Mouse (Mus musculus): ENCODE data around the gene Iars2. TPM values are rescaled to one million over a fixed set of nuclear protein-coding genes. Genes with fewer than 3 reads are reported as not detected.

Iars2 gene
- total RNA-seq, 1 experiment = 47.9 TPM

- DNase-seq (ENCODE audit: low read depth, low spot score) = no peak
- H3K4me3 ChIP-seq (ENCODE audit: insufficient read depth in 1 of 2, low read depth in 1 of 2, low read length in 2 of 2, poor library complexity in 1 of 2, severe bottlenecking in 1 of 2) = no peak overlapping the region
- in situ Hi-C loops (cut with MboI; ENCODE audit: low sequenced_read_pairs in 2 of 2, unreplicated experiment in 2 of 2) = no loop called here
- peaks cover 2% of the 10 kb centered on the region; the same call in 1 of the 2 replicates for H3K36me3 ChIP-seq (ENCODE audit: control insufficient read depth, insufficient read depth, low read length, poor library complexity, severe bottlenecking)
- no peaks in the 10 kb centered on the region for H3K9me3 ChIP-seq (ENCODE audit: control insufficient read depth, insufficient read depth, low read depth, low read length)
- H3K4me1 ChIP-seq (ENCODE audit: control insufficient read depth in 2 of 2, insufficient read depth in 2 of 2, low read length in 2 of 2, poor library complexity in 1 of 2) = peaks cover 0 to 4% of the 10 kb centered on the region in 2 experiments; a peak in 1 of 4 replicates
- H3K9ac ChIP-seq (ENCODE audit: insufficient read depth, low read depth, low read length, poor library complexity, severe bottlenecking) = no peak overlapping the region
- TF ChIP-seq HCFC1 (IDR thresholded peaks at IDR 0.05; ENCODE audit: borderline replicate concordance, insufficient read depth, low read length) = no peak
- no peak for TF ChIP-seq CHD2 (IDR thresholded peaks at IDR 0.05; ENCODE audit: low read depth, low read length)
- TF ChIP-seq ZC3H11A (IDR thresholded peaks at IDR 0.05; ENCODE audit: borderline replicate concordance, low read depth, low read length) = no peak
- TF ChIP-seq ZNF384 (IDR thresholded peaks at IDR 0.05; ENCODE audit: low read depth, low read length) = no peak
- no peak for TF ChIP-seq MAFK (IDR thresholded peaks at IDR 0.05; ENCODE audit: insufficient read depth, low read depth, low read length)
- no peak overlapping the region for H3K27ac ChIP-seq (ENCODE audit: insufficient read depth, low read depth, low read length, poor library complexity, severe bottlenecking)
Observed at GRCm38 (mm10) chr1:185306836-185307235, 22.4 kb downstream of the Iars2 start.

DNA sequence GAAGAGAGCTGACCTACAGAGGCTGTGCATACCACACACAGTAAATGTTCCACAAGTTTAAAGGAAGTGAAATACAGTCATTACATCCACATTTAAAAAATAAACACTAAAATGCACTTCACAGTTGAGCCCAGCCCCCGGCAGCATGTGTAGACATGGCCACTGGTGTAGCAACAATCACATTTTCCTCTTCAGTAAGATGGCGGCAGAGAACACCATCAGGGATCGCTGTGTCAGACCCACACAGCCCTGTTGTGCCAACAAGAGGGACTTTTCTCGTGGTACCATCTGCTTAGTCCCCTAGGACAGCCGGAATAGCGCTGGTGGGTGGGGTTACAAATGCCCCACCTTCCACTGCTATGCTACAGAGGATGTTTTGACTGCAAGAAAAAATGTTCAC lies 26.4 kb downstream of the Iars2 start:
- peaks cover 7% of the 10 kb centered on the region; the same call in 1 of the 2 replicates for H3K36me3 ChIP-seq (ENCODE audit: control insufficient read depth, insufficient read depth, low read length, poor library complexity, severe bottlenecking)
- no peak overlapping the region for H3K9ac ChIP-seq (ENCODE audit: insufficient read depth, low read depth, low read length, poor library complexity, severe bottlenecking)
- in situ Hi-C loops (cut with MboI; ENCODE audit: low sequenced_read_pairs in 2 of 2, unreplicated experiment in 2 of 2) = no loop called here
- peaks cover 0 to 7% of the 10 kb centered on the region in 2 experiments; a peak in 1 of 4 replicates for H3K4me1 ChIP-seq (ENCODE audit: control insufficient read depth in 2 of 2, insufficient read depth in 2 of 2, low read length in 2 of 2, poor library complexity in 1 of 2)
- peak overlapping the region in 1 of 2 experiments; percentile 13; a peak in 1 of 4 replicates for H3K4me3 ChIP-seq (ENCODE audit: insufficient read depth in 1 of 2, low read depth in 1 of 2, low read length in 2 of 2, poor library complexity in 1 of 2, severe bottlenecking in 1 of 2)
- TF ChIP-seq CHD2 (IDR thresholded peaks at IDR 0.05; ENCODE audit: low read depth, low read length) (no peak), ZNF384 (IDR thresholded peaks at IDR 0.05; ENCODE audit: low read depth, low read length) (no peak), MAFK (IDR thresholded peaks at IDR 0.05; ENCODE audit: insufficient read depth, low read depth, low read length) (no peak)
- DNase-seq (ENCODE audit: low read depth, low spot score) = no peak
- H3K9me3 ChIP-seq (ENCODE audit: control insufficient read depth, insufficient read depth, low read depth, low read length) = no peaks in the 10 kb centered on the region
- no peak overlapping the region for H3K27ac ChIP-seq (ENCODE audit: insufficient read depth, low read depth, low read length, poor library complexity, severe bottlenecking)

GRCm38 (mm10) chr1:185298496-185298895 lies 30.7 kb downstream of the Iars2 start:
- Histone ChIP-seq H3K4me1 (ENCODE audit: control insufficient read depth in 2 of 2, insufficient read depth in 2 of 2, low read length in 2 of 2, poor library complexity in 1 of 2) (peaks cover 0 to 5% of the 10 kb centered on the region in 2 experiments; a peak in 1 of 4 replicates), H3K4me3 (ENCODE audit: insufficient read depth in 1 of 2, low read depth in 1 of 2, low read length in 2 of 2, poor library complexity in 1 of 2, severe bottlenecking in 1 of 2) (no peak overlapping the region), H3K9ac (ENCODE audit: insufficient read depth, low read depth, low read length, poor library complexity, severe bottlenecking) (peak overlapping the region; percentile 26; the same call in 1 of the 2 replicates), H3K27ac (ENCODE audit: insufficient read depth, low read depth, low read length, poor library complexity, severe bottlenecking) (no peak overlapping the region), H3K9me3 (ENCODE audit: control insufficient read depth, insufficient read depth, low read depth, low read length) (no peaks in the 10 kb centered on the region), H3K36me3 (ENCODE audit: control insufficient read depth, insufficient read depth, low read length, poor library complexity, severe bottlenecking) (peaks cover 17% of the 10 kb centered on the region; the same call in 1 of the 2 replicates)
- no peak for DNase-seq (ENCODE audit: low read depth, low spot score)
- in situ Hi-C loops (cut with MboI; ENCODE audit: low sequenced_read_pairs in 2 of 2, unreplicated experiment in 2 of 2) = no loop called here
- TF ChIP-seq MAFK (IDR thresholded peaks at IDR 0.05; ENCODE audit: insufficient read depth, low read depth, low read length) (no peak), ZNF384 (IDR thresholded peaks at IDR 0.05; ENCODE audit: low read depth, low read length) (no peak), CHD2 (IDR thresholded peaks at IDR 0.05; ENCODE audit: low read depth, low read length) (no peak), ZC3H11A (IDR thresholded peaks at IDR 0.05; ENCODE audit: borderline replicate concordance, low read depth, low read length) (no peak), HCFC1 (IDR thresholded peaks at IDR 0.05; ENCODE audit: borderline replicate concordance, insufficient read depth, low read length) (no peak)

DNA sequence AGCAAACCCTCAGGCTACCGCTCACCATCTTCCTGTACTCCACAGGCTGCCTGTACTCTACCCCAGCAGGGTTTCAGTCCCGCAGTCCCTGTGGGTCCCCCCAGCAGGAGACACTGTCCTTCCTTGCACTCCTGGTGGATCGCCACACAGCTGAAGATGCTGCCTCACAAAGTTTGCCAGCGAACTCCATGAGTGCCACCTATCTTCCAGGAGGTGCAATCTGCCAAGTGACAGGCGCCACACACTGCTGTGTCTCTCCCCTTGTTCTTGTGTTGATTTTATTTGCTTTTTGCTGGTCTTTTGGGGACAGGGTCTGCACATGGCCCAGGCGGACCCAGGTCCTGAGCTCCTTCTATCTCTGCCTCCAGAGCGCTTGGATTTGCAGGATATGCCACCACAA lies 32.3 kb downstream of the Iars2 start:
- no peak for TF ChIP-seq CHD2 (IDR thresholded peaks at IDR 0.05; ENCODE audit: low read depth, low read length)
- TF ChIP-seq ZNF384 (IDR thresholded peaks at IDR 0.05; ENCODE audit: low read depth, low read length) = no peak
- no peak for TF ChIP-seq HCFC1 (IDR thresholded peaks at IDR 0.05; ENCODE audit: borderline replicate concordance, insufficient read depth, low read length)
- TF ChIP-seq ZC3H11A (IDR thresholded peaks at IDR 0.05; ENCODE audit: borderline replicate concordance, low read depth, low read length) = no peak
- TF ChIP-seq MAFK (IDR thresholded peaks at IDR 0.05; ENCODE audit: insufficient read depth, low read depth, low read length) = no peak
- H3K36me3 ChIP-seq (ENCODE audit: control insufficient read depth, insufficient read depth, low read length, poor library complexity, severe bottlenecking) = peaks cover 22% of the 10 kb centered on the region; the same call in 1 of the 2 replicates

More for the DNA sequence above, 32.3 kb downstream of the Iars2 start:
- Histone ChIP-seq H3K9ac (ENCODE audit: insufficient read depth, low read depth, low read length, poor library complexity, severe bottlenecking) (no peak overlapping the region), H3K4me3 (ENCODE audit: insufficient read depth in 1 of 2, low read depth in 1 of 2, low read length in 2 of 2, poor library complexity in 1 of 2, severe bottlenecking in 1 of 2) (no peak overlapping the region), H3K4me1 (ENCODE audit: control insufficient read depth in 2 of 2, insufficient read depth in 2 of 2, low read length in 2 of 2, poor library complexity in 1 of 2) (peaks cover 0 to 3% of the 10 kb centered on the region in 2 experiments; a peak in 1 of 4 replicates), H3K27ac (ENCODE audit: insufficient read depth, low read depth, low read length, poor library complexity, severe bottlenecking) (no peak overlapping the region), H3K9me3 (ENCODE audit: control insufficient read depth, insufficient read depth, low read depth, low read length) (no peaks in the 10 kb centered on the region)
- in situ Hi-C loops (cut with MboI; ENCODE audit: low sequenced_read_pairs in 2 of 2, unreplicated experiment in 2 of 2) = no loop called here
- no peak for DNase-seq (ENCODE audit: low read depth, low spot score)

Data from ES-E14 (cell line).